Mouse (Mus musculus): ENCODE results near the gene Spryd3.

Gene Spryd3

GRCm38 (mm10) chr15:102147674-102148402 lies 11.8 kb upstream of the Spryd3 start:
- DNase-seq (ENCODE audit: extremely low read depth, insufficient read length, low spot score): no peak

- peak; percentile 60 for DNase-seq (ENCODE audit: extremely low read depth, insufficient read length, low spot score)
These were observed 10.8 kb upstream of the Spryd3 start for GRCm38 (mm10) chr15:102146882-102147281.

DNA sequence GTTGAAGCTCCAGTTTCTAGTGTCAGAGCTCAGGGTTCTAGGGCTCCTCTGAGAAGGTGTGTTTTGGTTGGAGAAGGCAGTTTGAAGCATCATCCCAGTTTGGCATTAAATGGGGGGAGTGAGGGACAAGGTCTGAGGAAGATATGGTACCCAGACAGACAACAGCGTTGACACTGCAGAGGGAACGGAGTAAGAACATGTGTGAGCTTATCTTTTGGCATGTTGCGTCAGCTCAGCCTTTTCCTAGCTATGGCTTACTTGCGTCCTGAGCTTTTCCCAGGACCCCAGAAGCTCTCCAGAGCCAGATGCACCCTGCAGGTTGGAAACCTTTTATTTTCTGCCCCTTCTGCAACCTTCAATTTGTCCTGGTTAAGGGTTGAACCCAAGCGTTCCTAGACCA lies 10.1 kb upstream of the Spryd3 start:
- no peak for DNase-seq (ENCODE audit: extremely low read depth, insufficient read length, low spot score)

DNA sequence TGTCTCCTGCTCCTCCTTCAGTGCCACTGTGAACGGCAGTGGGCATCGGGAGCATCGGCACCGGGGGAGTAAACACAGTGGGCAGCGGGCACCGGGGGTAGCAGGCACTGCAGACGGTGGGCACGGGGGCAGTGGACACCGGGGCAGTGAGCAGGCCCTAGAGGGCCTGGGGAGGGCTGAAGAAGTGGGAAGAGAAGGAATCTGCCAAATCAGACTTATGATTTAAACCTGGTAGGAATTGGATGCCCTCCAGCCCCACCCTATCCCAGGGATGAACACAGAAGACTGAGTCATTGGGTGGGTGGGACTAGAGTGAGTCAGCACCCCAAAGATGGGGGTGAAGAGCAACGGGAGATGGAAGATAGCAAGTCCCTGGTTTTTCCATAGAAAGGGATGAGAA lies 9.3 kb upstream of the Spryd3 start:
- peak; percentile 85 for DNase-seq (ENCODE audit: extremely low read depth, insufficient read length, low spot score)

- no peak for DNase-seq (ENCODE audit: extremely low read depth, insufficient read length, low spot score)
These were observed 8.7 kb upstream of the Spryd3 start for GRCm38 (mm10) chr15:102144726-102145125.

DNA sequence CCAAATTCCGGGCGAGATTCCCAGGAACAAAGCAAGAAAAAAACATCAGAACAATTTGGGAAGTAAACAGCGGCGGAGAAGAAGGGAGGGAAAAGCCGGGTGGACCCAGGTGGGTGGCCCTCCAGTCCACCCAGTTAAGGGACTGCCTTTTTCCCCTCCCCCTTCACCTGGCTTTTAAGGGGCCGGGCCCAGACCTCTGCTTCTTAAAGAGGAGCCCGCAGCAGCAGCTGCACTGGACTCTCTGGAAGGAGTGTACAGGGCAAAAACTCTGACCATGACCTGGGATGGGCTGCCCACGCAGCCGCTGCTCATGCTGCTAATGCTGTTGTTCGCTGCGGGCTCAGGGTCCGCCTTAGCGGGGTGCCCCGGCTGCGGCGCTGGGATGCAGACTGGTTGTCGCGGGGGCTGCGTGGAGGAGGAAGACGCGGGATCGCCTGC lies 8.3 kb upstream of the Spryd3 start, which contains the start of gene Igfbp6:
Gene Igfbp6, plus strand, starts transcription at position 89 of the 438 bp plus-strand sequence.
- DNase-seq (ENCODE audit: extremely low read depth, insufficient read length, low spot score): peak; percentile 68

- DNase-seq (ENCODE audit: extremely low read depth, insufficient read length, low spot score): peak; percentile 67
These were observed 7.2 kb upstream of the Spryd3 start for GRCm38 (mm10) chr15:102142914-102143912.

DNA sequence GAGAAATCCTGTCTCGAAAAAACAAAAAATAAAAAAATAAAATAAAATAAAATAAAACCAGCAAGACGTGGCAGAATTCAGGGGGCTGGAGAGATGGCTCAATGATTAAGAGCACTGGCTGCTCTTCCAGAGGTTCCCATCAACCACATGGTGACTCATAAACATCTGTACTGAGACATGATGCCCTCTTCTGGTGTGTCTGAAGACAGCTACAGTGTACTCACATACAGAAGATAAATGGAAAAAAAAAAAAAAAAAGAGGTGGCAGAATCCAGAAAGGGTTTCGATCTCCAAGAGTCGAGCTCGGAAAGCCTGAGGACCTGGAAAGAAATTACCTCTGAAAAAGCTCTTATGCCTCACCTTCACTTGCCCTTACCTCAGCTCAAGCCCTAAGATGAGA lies 5.1 kb upstream of the Spryd3 start:
- DNase-seq (ENCODE audit: extremely low read depth, insufficient read length, low spot score): no peak

- DNase-seq (ENCODE audit: extremely low read depth, insufficient read length, low spot score): no peak
These were observed 409 bp downstream of the Spryd3 start for GRCm38 (mm10) chr15:102135522-102136128.

DNA sequence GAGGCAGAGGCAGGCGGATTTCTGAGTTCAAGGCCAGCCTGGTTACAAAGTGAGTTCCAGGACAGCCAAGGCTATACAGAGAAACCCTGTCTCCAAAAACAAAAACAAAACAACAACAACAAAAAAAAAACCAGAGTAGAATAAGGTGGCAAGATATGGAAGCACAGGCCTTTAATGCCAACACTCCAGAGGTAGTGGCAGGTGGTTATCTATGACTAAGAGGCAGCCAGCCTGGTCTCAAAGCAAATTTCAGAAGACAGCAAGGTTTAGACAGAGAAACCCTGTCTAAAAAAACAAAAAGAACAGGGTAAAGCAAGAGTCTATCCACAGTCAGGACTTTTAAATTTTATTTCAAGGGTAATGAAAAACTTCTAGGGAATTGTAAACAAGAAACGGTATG lies 1.3 kb downstream of the Spryd3 start:
- no peak for DNase-seq (ENCODE audit: extremely low read depth, insufficient read length, low spot score)

- DNase-seq (ENCODE audit: extremely low read depth, insufficient read length, low spot score): no peak
These were observed 2.7 kb downstream of the Spryd3 start for GRCm38 (mm10) chr15:102133314-102133713.

- DNase-seq (ENCODE audit: extremely low read depth, insufficient read length, low spot score): no peak
These were observed 9.7 kb downstream of the Spryd3 start for GRCm38 (mm10) chr15:102126303-102126702.

- no peak for DNase-seq (ENCODE audit: extremely low read depth, insufficient read length, low spot score)
These were observed 15.5 kb downstream of the Spryd3 start for GRCm38 (mm10) chr15:102120530-102120929.

GRCm38 (mm10) chr15:102119831-102120170 lies 16.2 kb downstream of the Spryd3 start:
- no peak for DNase-seq (ENCODE audit: extremely low read depth, insufficient read length, low spot score)

GRCm38 (mm10) chr15:102119121-102119830 lies 16.8 kb downstream of the Spryd3 start:
- no peak for DNase-seq (ENCODE audit: extremely low read depth, insufficient read length, low spot score)

GRCm38 (mm10) chr15:102118591-102118990 lies 17.4 kb downstream of the Spryd3 start:
- no peak for DNase-seq (ENCODE audit: extremely low read depth, insufficient read length, low spot score)

DNA sequence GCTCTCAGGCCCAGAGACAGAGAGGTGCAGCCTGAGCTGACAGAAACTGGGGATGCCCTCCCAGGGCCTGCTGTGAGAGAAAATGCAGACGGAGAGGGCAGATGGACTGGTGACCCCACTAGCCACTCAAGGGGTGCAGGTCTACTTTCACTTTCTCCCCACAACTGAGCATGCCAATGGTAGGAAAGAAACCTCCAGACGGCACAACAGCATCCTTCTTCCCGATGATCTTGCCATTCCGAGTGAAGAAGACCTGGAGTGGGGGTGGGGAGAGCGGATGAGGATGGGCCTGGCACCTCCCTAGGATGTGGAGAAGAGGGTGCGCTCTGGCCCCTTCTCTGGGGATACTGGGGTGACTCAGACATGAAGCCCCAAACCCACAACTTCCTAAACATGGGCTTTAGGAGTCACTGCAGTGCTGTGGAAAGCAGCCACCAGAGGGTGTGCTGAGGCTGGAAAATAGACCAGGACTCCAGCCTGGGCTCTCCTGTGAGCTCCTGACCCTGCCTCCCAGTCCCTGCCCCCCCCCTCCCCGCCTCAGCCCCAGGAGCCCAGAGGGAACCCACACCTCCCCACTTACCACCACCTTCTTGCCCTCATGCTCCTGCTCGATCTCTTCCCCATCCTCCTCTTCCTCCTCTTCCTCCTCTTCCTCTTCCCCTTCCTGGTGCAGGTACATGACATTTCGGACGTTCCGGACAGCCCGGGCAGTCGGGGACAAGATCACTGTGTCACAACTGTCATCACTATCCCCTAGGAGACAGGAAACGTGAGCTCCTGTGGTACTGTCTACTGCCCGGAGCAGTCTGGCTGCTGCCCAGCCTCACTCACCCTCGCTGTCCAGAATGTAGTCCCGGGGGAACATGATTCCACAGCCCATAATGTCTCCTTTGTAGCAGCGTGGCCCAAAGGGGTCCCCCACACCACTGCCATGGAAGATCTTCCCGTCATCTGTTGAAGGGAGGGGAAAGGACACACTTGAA lies 18.3 kb downstream of the Spryd3 start:
- peak; percentile 55 for DNase-seq (ENCODE audit: extremely low read depth, insufficient read length, low spot score)

DNA sequence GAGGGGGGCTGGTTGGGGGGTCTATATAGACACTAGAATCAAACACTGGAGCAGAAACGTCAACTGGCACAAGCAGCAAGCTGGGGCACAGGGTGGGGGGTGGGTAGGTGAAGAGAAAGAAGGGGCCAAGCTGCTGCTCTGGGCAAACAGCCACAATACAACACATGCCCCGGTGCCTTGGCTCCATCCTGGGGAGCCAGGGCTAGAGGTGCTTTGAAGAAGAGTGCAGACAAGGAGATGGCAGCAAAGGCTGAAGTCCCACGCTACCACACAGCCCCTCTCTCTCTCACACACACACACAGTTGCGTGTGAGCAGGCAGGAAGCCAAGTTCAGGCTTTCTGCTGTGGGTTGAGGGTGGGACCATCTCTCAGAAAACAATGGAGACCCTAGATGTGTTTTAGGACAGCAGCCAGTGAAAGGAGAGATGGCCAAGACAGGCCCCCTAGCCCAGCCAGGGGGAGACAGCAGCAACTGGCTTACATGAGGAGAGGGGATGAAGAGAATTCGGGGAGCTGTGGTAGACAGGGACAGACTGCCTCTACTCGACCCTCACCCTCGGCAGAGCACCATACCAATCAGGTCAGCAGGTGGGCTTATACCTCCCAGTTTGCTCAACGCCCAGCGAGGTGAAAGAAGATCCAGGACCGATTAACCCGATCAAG lies 19.1 kb downstream of the Spryd3 start:
- DNase-seq (ENCODE audit: extremely low read depth, insufficient read length, low spot score): no peak

DNA sequence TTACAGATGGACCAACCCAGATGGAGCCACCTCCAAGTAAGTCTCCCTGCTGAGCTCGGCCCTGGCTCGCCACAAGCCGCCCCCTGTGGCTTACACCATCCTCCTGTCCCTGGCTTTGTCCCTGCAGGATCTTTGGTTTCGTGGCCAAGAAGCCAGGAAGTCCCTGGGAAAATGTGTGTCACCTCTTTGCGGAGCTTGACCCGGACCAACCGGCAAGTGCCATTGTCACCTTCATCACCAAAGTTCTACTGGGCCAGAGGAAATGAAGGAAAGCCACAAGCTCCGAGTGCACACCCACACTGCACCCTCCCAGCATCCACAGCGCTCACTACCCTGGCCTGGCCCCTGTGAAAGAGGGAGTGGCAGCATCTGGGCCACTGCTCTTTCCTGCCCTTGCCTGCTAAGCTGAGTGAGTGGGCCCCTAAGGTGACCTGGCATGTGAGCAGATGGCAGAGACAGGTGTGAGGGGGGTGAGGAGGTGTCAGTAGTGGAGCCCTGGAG lies 20.3 kb downstream of the Spryd3 start:
- no peak for DNase-seq (ENCODE audit: extremely low read depth, insufficient read length, low spot score)
